Mouse (Mus musculus): ENCODE data around the gene Cul4b. TPM values are rescaled to one million over a fixed set of nuclear protein-coding genes. Genes with fewer than 3 reads are reported as not detected.
"Not testable (repeated sequence)": the region's sequence is repeated elsewhere in the genome, so short reads cannot be mapped to it uniquely, and the experiment has no call there.

The Cul4b gene
- polyA plus RNA-seq, 1 experiment from 2014 or later = 20.3 TPM

DNA sequence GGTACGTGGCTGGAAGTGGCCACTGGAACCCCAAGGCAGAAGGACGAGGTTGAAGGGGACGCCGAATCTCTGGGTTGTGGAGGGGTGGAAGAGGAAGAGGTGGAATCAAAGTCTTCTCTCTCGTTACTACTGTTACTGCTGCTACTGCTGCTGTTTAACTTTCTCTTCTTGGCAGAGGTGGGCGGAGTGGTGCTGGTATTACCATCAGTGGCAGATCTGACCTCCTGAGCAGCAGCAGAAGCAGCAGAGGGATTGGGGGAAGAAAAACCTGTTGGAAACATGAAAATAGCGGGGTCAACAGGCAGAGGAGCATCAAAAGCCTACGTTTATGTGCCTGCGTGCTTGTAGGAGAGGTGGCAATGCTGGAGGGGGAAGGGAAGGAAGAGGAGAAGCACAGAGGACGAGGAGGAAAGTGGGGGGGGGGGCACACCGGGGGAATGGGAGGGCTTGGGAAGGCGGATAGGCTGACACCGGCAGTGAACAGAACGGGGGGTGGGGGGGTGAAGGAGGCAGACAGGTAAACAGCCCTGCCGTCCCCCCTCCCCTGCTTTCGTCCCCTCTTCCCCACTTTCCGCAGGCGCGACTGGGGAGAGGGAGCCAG lies 12.0 kb downstream of the Cul4b start:
- peaks cover 5% of the 10 kb centered on the region; the same call in 1 of the 2 replicates for H3K36me3 ChIP-seq
- H3K4me1 ChIP-seq (replicated peaks) = peaks cover 13% of the 10 kb centered on the region
- H3K4me2 ChIP-seq = peak overlapping the region; percentile 67
- no peaks in the 10 kb centered on the region for H3K27me3 ChIP-seq
- peak overlapping the region; percentile 95 for H3K27ac ChIP-seq
- H3K9me3 ChIP-seq = no peaks in the 10 kb centered on the region
- H3K9ac ChIP-seq = peak overlapping the region; percentile 76
- H3K4me3 ChIP-seq = peak overlapping the region; percentile 52
- 22% methylated on average over 14 of the region's 19 CpGs for WGBS
- ATAC-seq (ENCODE audit: low FRiP score) = no peak; the same call in none of the 2 replicates

DNA sequence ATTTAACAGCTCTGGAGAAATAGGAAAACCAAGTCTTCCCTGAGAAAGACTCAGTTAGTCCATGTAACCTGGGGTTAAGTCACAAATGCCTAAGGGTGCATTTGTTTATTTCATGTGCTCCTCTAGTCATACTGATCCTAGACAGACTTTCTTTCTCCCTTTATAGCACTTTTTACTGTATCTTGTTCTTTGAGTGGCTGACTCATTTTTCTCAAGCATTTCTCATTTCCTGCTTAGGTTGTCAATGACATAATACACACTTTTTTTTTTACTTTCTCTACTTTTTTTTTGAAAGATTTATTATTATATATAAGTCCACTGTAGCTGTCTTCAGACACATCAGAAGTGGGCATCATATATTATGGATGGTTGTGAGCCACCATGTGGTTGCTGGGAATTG lies 22.7 kb downstream of the Cul4b start:
- H3K4me2 ChIP-seq = no peak overlapping the region
- H3K9me3 ChIP-seq = no peaks in the 10 kb centered on the region
- ATAC-seq (ENCODE audit: low FRiP score) = no peak
- H3K36me3 ChIP-seq = no peaks in the 10 kb centered on the region; the same call in 1 of the 2 replicates
- H3K9ac ChIP-seq = no peak overlapping the region
- H3K27ac ChIP-seq = no peak overlapping the region
- no peaks in the 10 kb centered on the region for H3K4me1 ChIP-seq (replicated peaks)
- H3K4me3 ChIP-seq = no peak overlapping the region
- no peaks in the 10 kb centered on the region for H3K27me3 ChIP-seq

DNA sequence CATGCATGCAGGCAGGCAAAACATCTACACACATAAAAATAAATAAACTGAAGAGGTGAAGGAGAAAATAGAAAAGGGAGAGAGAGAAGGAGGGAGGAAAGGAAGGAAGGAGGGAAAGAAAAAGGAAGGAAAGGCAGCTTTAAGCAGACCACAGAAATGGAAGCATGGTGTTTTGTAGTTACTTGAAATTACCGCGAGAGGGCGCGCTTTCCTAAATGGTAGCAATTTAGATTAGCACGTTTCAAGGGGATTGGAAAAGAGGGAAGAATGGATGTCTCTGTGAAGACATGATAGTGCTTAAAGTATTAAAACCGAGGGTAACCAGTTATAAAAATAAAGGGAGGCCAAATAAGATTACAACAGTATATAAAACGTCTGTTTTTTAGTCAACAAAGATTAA lies 61.4 kb downstream of the Cul4b start:
- no peak overlapping the region for H3K9ac ChIP-seq
- WGBS = 3% methylated on average over 7 of the region's 7 CpGs
- no peak overlapping the region for H3K27ac ChIP-seq

DNA sequence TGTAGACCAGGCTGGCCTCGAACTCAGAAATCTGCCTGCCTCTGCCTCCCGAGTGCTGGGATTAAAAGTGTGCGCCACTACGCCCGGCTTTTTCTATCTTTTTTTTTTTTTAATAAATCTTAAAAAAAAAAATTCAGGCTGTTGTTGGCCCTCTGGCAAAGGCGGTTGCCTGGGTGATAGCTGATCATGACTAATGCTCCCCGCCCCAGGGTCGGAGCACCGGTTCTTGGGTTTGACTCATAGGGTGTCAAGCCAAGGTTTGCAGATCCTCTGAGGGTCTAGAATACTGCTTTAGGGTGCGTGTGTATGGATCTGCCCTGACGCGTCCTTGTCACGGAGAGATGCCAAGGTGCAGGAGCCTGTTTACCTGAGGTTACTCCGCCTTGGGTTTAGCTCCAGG lies 71.2 kb downstream of the Cul4b start:
- Histone ChIP-seq H3K4me2 (no peak overlapping the region), H3K36me3 (no peaks in the 10 kb centered on the region), H3K27ac (no peak overlapping the region), H3K4me1 (replicated peaks) (no peaks in the 10 kb centered on the region), H3K9ac (no peak overlapping the region), H3K9me3 (no peaks in the 10 kb centered on the region), H3K27me3 (no peaks in the 10 kb centered on the region), H3K4me3 (no peak overlapping the region)
- no peak for ATAC-seq (ENCODE audit: low FRiP score)
- 90% methylated on average over 14 of the region's 14 CpGs for WGBS

More for the DNA sequence above, 61.4 kb downstream of the Cul4b start:
- Histone ChIP-seq H3K27me3 (no peaks in the 10 kb centered on the region), H3K4me1 (replicated peaks) (no peaks in the 10 kb centered on the region), H3K36me3 (no peaks in the 10 kb centered on the region), H3K4me3 (no peak overlapping the region), H3K9me3 (no peaks in the 10 kb centered on the region), H3K4me2 (no peak overlapping the region)
- no peak for ATAC-seq (ENCODE audit: low FRiP score)

DNA sequence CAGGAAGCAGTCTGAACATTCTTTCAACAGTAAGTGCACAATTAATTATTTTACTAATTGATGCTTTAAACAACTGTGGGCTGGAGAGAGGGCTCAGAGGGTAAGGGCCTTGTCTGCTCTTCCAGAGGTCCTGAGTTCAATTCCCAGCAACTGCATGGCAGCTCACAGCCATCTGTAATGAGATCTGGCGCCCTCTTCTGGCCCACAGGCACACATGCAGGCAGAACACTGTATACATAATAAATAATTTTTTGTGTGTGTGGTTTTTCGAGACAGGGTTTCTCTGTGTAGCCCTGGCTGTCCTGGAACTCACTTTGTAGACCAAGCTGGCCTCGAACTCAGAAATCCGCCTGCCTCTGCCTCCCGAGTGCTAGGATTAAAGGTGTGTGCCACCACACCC lies 73.8 kb downstream of the Cul4b start:
- not testable (repeated sequence) for H3K27ac ChIP-seq; H3K4me2 ChIP-seq; H3K4me3 ChIP-seq; H3K9me3 ChIP-seq; ATAC-seq (ENCODE audit: low FRiP score); H3K36me3 ChIP-seq; H3K27me3 ChIP-seq; H3K4me1 ChIP-seq (replicated peaks); H3K9ac ChIP-seq
- 74% methylated on average over 5 of the region's 5 CpGs for WGBS

DNA sequence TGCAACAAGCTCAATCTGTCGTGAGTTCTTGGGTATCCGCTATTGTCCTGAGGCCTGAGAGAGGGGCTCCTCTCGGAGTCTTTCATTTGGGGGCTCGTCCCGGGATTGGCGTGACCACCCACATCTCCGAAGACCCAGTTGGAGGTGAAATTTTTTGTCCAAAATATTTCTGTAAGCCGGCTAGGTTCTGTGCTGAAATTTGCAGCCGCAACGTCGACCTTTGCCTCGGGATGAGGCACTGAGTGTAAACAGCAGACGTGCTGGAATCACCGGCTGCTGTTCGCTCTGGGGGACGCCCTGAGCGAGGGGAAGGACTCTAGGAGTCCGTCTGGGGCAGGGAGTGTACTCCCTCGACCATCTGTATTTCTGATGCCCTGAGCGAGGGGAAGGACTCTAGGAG lies 90.5 kb downstream of the Cul4b start:
- H3K4me3 ChIP-seq; H3K4me1 ChIP-seq (replicated peaks); H3K36me3 ChIP-seq; H3K27me3 ChIP-seq; H3K9me3 ChIP-seq; H3K9ac ChIP-seq; ATAC-seq (ENCODE audit: low FRiP score); H3K27ac ChIP-seq: not testable (repeated sequence)
- WGBS = 18% methylated on average over 20 of the region's 20 CpGs
- H3K4me2 ChIP-seq = peak overlapping the region; percentile 31

Other genes starting within 250 kb of the Cul4b start
- 61.3 and 66.0 TPM in 2 replicates for gene Lamp2, start 119.7 kb downstream of the Cul4b start, polyA plus RNA-seq (2015; fragmentation: Nextera tagmentation; extraction: Ambion mirVana)
- 188 TPM in 2 replicates for gene Mcts1, start 24.4 kb upstream of the Cul4b start, polyA plus RNA-seq (2015; fragmentation: Nextera tagmentation; extraction: Ambion mirVana)
- gene C1galt1c1, start 58.9 kb upstream of the Cul4b start, polyA plus RNA-seq (2015; fragmentation: Nextera tagmentation; extraction: Ambion mirVana) = 27.3 and 32.8 TPM in 2 replicates
- not detected in 2 replicates for gene 6030498E09Rik, start 196.5 kb upstream of the Cul4b start, polyA plus RNA-seq (2015; fragmentation: Nextera tagmentation; extraction: Ambion mirVana)

Measured in hindbrain, embryonic 13.5 days (tissue).